Mouse (Mus musculus) liver, embryonic 15.5 days (tissue): ENCODE measurements around the gene Olfr484. TPM values are rescaled to one million over a fixed set of nuclear protein-coding genes. Genes with fewer than 3 reads are reported as not detected.
"Not testable (repeated sequence)": the region's sequence is repeated elsewhere in the genome, so short reads cannot be mapped to it uniquely, and the experiment has no call there.

Source experiments
- ATAC-seq: fragments of 200-750 bp; cut with Nextera tagmentation; 2 replicates; pipeline ENCODE4 v1.8.0; 2017; ENCODE audit warnings: moderate number of reproducible peaks, mild to moderate bottlenecking, moderate library complexity; ENCODE audit not compliant: insufficient read depth
- H3K27ac ChIP-seq: fragments of 300-500 bp; sonication (generic); replicated peaks from 2 replicates; pipeline ENCODE4 v1.5.1; 2015; ENCODE audit warnings: mild to moderate bottlenecking, inconsistent platforms
- H3K27me3 ChIP-seq: fragments of 300-500 bp; sonication (generic); 2 replicates; pipeline ENCODE4 v1.6.1; 2015; ENCODE audit warnings: mild to moderate bottlenecking, inconsistent platforms
- H3K36me3 ChIP-seq: fragments of 300-500 bp; sonication (generic); replicated peaks from 2 replicates; pipeline ENCODE4 v1.6.1; 2015; ENCODE audit warnings: moderate library complexity, mild to moderate bottlenecking, inconsistent platforms
- H3K4me1 ChIP-seq: fragments of 300-500 bp; sonication (generic); replicated peaks from 2 replicates; pipeline ENCODE4 v1.6.1; 2015; ENCODE audit warnings: inconsistent platforms
- H3K4me2 ChIP-seq: fragments of 300-500 bp; sonication (generic); 2 replicates; pipeline ENCODE4 v1.6.1; 2015; ENCODE audit warnings: moderate library complexity, mild to moderate bottlenecking, inconsistent platforms
- H3K4me3 ChIP-seq: fragments of 300-500 bp; sonication (generic); replicated peaks from 2 replicates; pipeline ENCODE4 v1.5.1; 2015; ENCODE audit warnings: mild to moderate bottlenecking, inconsistent platforms
- H3K9ac ChIP-seq: fragments of 300-500 bp; sonication (generic); 2 replicates; pipeline ENCODE4 v1.6.1; 2015; ENCODE audit warnings: moderate library complexity, mild to moderate bottlenecking, inconsistent platforms
- H3K9me3 ChIP-seq: fragments of 300-500 bp; sonication (generic); replicated peaks from 2 replicates; pipeline ENCODE4 v1.6.1; 2016; ENCODE audit warnings: inconsistent platforms
- WGBS: fragments of 180-500 bp; shearing (Covaris S2); methylation state at CpG from one replicate; pipeline ENCODE4 v1.1.7; 2015; ENCODE audit warnings: mixed read lengths; ENCODE audit not compliant: insufficient replicate concordance; 5-methylcytosine and 5-hydroxymethylcytosine counted together
- polyA plus RNA-seq: library from polyadenylated mRNA; unstranded; fragments of >200 nt; fragmentation: Nextera tagmentation; extraction: Ambion mirVana; gene quantifications from 2 replicates; pipeline ENCODE4 v1.2.1, GENCODE M21; 2015

Gene Olfr484
- polyA plus RNA-seq, result not detected in 2 replicates

DNA sequence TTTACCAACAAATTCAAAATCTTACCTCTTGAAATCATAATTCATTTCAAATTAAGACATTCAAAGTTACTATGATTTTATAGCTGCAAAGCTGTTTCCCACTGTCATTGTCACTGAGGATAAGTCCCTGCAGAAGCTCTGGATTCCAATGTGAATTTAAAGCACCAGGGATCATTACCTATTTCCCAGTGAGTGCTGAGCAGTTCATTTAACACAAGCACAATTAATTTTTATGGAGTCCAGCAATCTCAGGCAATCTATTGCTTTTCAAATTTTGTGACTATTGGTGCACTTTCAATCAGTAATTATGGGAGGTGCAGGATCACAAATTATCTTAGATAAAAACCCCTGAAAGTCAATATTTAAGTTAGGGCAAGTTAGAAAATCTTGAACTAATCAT lies at the start of gene Olfr484:
Gene Olfr484, minus strand, starts transcription at position 101 of the 400 bp plus-strand sequence.
- no peaks in the 10 kb centered on the region for H3K27me3 ChIP-seq
- H3K4me2 ChIP-seq, result no peak within 1 kb of the TSS
- no peak within 1 kb of the TSS for H3K4me3 ChIP-seq
- H3K36me3 ChIP-seq, result no peaks in the 10 kb centered on the region
- no peaks in the 10 kb centered on the region for H3K4me1 ChIP-seq
- ATAC-seq, result no peak
- no peaks in the 10 kb centered on the region; the same call in 1 of the 2 replicates for H3K9me3 ChIP-seq
- no peak within 1 kb of the TSS for H3K9ac ChIP-seq
- H3K27ac ChIP-seq, result no peak within 1 kb of the TSS

DNA sequence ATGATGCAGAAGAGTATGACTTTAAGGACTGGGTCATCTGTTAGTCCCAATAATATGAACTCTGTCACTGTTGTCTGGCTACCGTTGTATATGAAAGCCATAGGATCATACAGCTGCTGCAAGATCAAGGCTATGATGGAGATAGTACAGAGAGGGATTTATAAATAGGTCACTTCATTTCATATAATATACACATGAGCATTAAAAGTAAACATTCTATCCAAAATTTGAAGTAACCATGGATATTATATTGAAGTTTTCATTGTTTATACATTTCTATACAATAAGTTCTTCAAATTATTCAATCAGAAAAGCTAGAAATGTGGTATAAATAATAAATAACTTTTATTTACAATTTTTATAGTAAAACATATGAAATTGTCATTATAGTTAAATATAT lies 45.4 kb upstream of the Olfr484 start, which contains the start of gene Olfr486:
Gene Olfr486, minus strand, starts transcription at position 101 of the 400 bp plus-strand sequence.
- not testable (repeated sequence) for H3K27me3 ChIP-seq, H3K36me3 ChIP-seq, H3K4me1 ChIP-seq, ATAC-seq, H3K27ac ChIP-seq, H3K4me2 ChIP-seq, H3K4me3 ChIP-seq, H3K9ac ChIP-seq, H3K9me3 ChIP-seq
- WGBS, result 71% methylated on average over 1 of the region's 1 CpGs

- no peaks in the 10 kb centered on the region for H3K9me3 ChIP-seq
- no peaks in the 10 kb centered on the region for H3K4me1 ChIP-seq
- H3K4me3 ChIP-seq, result no peak within 1 kb of the TSS
- no peak within 1 kb of the TSS for H3K27ac ChIP-seq
- H3K4me2 ChIP-seq, result no peak within 1 kb of the TSS
- H3K27me3 ChIP-seq, result no peaks in the 10 kb centered on the region
- no peak for ATAC-seq
- H3K9ac ChIP-seq, result no peak within 1 kb of the TSS
- no peaks in the 10 kb centered on the region for H3K36me3 ChIP-seq
Observed at GRCm38 (mm10) chr7:108159771-108160170, 32.5 kb upstream of the Olfr484 start, which contains the start of gene Olfr485. TSS of gene Olfr485 (minus strand) at chr7:108159871.

DNA sequence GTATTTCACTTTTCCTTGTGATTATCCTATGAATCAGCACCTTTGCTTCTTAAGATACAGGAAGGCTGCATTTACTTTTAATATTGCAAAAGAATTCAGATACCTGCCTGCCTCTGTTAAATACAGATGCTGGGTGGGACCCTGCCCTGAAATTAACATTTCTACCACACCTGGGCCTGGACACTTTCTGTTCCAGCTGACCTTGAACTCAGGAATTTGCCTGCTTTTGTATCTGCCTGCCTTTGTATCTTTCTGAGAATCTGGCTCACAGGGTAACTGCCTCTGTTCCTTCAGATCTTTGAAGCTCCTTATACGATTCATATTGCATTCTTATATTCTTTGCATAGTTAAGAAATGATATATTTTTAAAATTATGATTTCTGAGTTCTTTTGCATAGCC lies 5.8 kb downstream of the Olfr484 start:
- ATAC-seq, result no peak
- H3K4me2 ChIP-seq, result no peak overlapping the region
- H3K9ac ChIP-seq, result no peak overlapping the region
- H3K27me3 ChIP-seq, result no peaks in the 10 kb centered on the region
- H3K4me1 ChIP-seq, result no peaks in the 10 kb centered on the region
- H3K4me3 ChIP-seq, result no peak overlapping the region
- no peaks in the 10 kb centered on the region for H3K36me3 ChIP-seq
- no peaks in the 10 kb centered on the region for H3K9me3 ChIP-seq
- H3K27ac ChIP-seq, result no peak overlapping the region
- WGBS, result 20% methylated on average over 1 of the region's 1 CpGs

GRCm38 (mm10) chr7:108120681-108121080 lies 6.6 kb downstream of the Olfr484 start:
- Histone ChIP-seq H3K9me3 (no peaks in the 10 kb centered on the region), H3K4me1 (no peaks in the 10 kb centered on the region), H3K4me2 (no peak overlapping the region), H3K27me3 (no peaks in the 10 kb centered on the region), H3K36me3 (no peaks in the 10 kb centered on the region), H3K9ac (no peak overlapping the region), H3K27ac (no peak overlapping the region), H3K4me3 (no peak overlapping the region)
- 0% methylated on average over 1 of the region's 1 CpGs for WGBS
- no peak for ATAC-seq

DNA sequence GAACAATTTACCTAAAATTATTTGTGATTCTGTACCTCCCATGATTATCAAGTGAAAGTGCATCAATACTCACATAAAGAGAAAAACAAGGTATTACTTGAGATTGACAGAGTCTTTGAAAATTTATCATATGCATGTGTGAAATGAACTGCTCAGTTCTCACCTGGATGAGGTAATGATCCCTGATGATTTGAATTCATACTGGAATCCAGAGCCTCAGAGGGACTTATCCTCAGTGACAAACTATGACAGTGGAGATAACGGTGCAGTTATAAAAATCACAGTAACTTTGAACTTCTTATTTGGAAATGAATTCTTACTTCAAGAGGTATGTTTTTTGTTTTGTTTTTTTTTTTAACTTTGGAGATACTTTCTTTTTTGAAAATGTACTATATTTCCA lies 26.7 kb downstream of the Olfr484 start, which contains the start of gene Olfr483:
Gene Olfr483, plus strand, starts transcription at position 301 of the 400 bp plus-strand sequence.
- ATAC-seq, result no peak
- no peaks in the 10 kb centered on the region for H3K4me1 ChIP-seq
- no peaks in the 10 kb centered on the region for H3K9me3 ChIP-seq
- no peaks in the 10 kb centered on the region for H3K27me3 ChIP-seq
- no peak within 1 kb of the TSS for H3K4me3 ChIP-seq
- no peak within 1 kb of the TSS for H3K4me2 ChIP-seq
- no peaks in the 10 kb centered on the region for H3K36me3 ChIP-seq
- H3K9ac ChIP-seq, result no peak within 1 kb of the TSS
- WGBS, result 65% methylated on average over 1 of the region's 1 CpGs
- H3K27ac ChIP-seq, result no peak within 1 kb of the TSS

GRCm38 (mm10) chr7:108097486-108097885 lies 29.8 kb downstream of the Olfr484 start, which contains the start of gene Olfr482:
TSS of gene Olfr482 (minus strand) at chr7:108097586.
- WGBS, result 41% methylated on average over 1 of the region's 1 CpGs
- ATAC-seq, result no peak
- no peaks in the 10 kb centered on the region for H3K27me3 ChIP-seq

DNA sequence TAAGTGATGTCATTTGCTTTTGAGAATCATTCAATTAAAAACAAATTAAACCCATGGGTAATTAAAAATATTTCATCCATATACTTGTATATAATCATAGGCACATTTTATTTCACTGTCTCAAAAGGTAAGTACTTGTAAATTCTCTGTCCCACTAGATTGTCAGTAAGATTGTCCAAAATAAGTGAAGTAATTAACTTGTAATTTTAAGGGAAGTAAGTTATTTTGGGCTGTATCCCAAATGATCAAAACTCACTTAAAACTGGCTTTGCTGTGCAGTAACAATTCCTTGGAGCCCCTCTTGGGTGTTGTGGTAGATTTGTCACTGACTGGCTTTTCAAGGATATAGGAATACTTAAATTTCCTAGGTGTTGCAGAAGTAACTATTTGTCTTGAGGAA lies 47.7 kb downstream of the Olfr484 start, which contains the start of gene Olfr481:
Gene Olfr481, plus strand, starts transcription at position 301 of the 400 bp plus-strand sequence.
- no peak within 1 kb of the TSS for H3K4me3 ChIP-seq
- no peaks in the 10 kb centered on the region for H3K9me3 ChIP-seq
- no peak within 1 kb of the TSS for H3K27ac ChIP-seq
- ATAC-seq, result no peak
- H3K36me3 ChIP-seq, result no peaks in the 10 kb centered on the region
- no peak within 1 kb of the TSS for H3K4me2 ChIP-seq
- no peak within 1 kb of the TSS for H3K9ac ChIP-seq
- no peaks in the 10 kb centered on the region for H3K27me3 ChIP-seq
- no peaks in the 10 kb centered on the region for H3K4me1 ChIP-seq

More at GRCm38 (mm10) chr7:108097486-108097885, 29.8 kb downstream of the Olfr484 start, which contains the start of gene Olfr482:
- Histone ChIP-seq H3K36me3 (no peaks in the 10 kb centered on the region), H3K4me2 (no peak within 1 kb of the TSS), H3K4me1 (no peaks in the 10 kb centered on the region), H3K9me3 (no peaks in the 10 kb centered on the region), H3K4me3 (no peak within 1 kb of the TSS), H3K9ac (no peak within 1 kb of the TSS), H3K27ac (no peak within 1 kb of the TSS)

Other genes with a start within 250 kb of the Olfr484 start
- gene Olfr472, start 229.5 kb downstream of the Olfr484 start, polyA plus RNA-seq, result not detected in 2 replicates
- gene Olfr473, start 197.0 kb downstream of the Olfr484 start, polyA plus RNA-seq, result not detected in 2 replicates
- not detected in 2 replicates for gene Olfr474, start 172.8 kb downstream of the Olfr484 start, polyA plus RNA-seq
- gene Olfr476, start 162.6 kb downstream of the Olfr484 start, polyA plus RNA-seq, result not detected in 2 replicates
- gene Olfr477, start 140.8 kb downstream of the Olfr484 start, polyA plus RNA-seq, result not detected in 2 replicates
- not detected in 2 replicates for gene Olfr478, start 93.5 kb downstream of the Olfr484 start, polyA plus RNA-seq
- not detected in 2 replicates for gene Olfr479, start 76.8 kb downstream of the Olfr484 start, polyA plus RNA-seq
- gene Olfr480, start 60.1 kb downstream of the Olfr484 start, polyA plus RNA-seq, result not detected in 2 replicates
- not detected in 2 replicates for gene Olfr481, start 47.6 kb downstream of the Olfr484 start, polyA plus RNA-seq
- gene Olfr482, start 29.9 kb downstream of the Olfr484 start, polyA plus RNA-seq, result 0.09 TPM in 1 of 2 replicates, not detected in the other
- not detected in 2 replicates for gene Olfr483, start 26.6 kb downstream of the Olfr484 start, polyA plus RNA-seq
- gene Olfr485, start 32.4 kb upstream of the Olfr484 start, polyA plus RNA-seq, result not detected in 2 replicates
- gene Olfr486, start 45.3 kb upstream of the Olfr484 start, polyA plus RNA-seq, result not detected in 2 replicates
- gene Olfr487, start 87.2 kb upstream of the Olfr484 start, polyA plus RNA-seq, result not detected in 2 replicates
- not detected in 2 replicates for gene Olfr488, start 130.9 kb upstream of the Olfr484 start, polyA plus RNA-seq
- not detected in 2 replicates for gene Olfr490, start 161.5 kb upstream of the Olfr484 start, polyA plus RNA-seq
- gene Olfr491, start 186.0 kb upstream of the Olfr484 start, polyA plus RNA-seq, result not detected in 2 replicates
- gene Olfr492, start 196.2 kb upstream of the Olfr484 start, polyA plus RNA-seq, result not detected in 2 replicates
- not detected in 2 replicates for gene Olfr493, start 219.5 kb upstream of the Olfr484 start, polyA plus RNA-seq
- not detected in 2 replicates for gene Olfr494, start 237.9 kb upstream of the Olfr484 start, polyA plus RNA-seq